Mouse (Mus musculus): ENCODE measurements at regions not wholly inside any gene's neighbourhood (a gene's known extent, or its start where the extent isn't known, plus 50 kb on each side); places are given as distances from the start of the nearest gene placed in this dataset.
A peak's percentile ranks its signal among the peaks of the same experiment; 100 is the strongest.

DNA sequence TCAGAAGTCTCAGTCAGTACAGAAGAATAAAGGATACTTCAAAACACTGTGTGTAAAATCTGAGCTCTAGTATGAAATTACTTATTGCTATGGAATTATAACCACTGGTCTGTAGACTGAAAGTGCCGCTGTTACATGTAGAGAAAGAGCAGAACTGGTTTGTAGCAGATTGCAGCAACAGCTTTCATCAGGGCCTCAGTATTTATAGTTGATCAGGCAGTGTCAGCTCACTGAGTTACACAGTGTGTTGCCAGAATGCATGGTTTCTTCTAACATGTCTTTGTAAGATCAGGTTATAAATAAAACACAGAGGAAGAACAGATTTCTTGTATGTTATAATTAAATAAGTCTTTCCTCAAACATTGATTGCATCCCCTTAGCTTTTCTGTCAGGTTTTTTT, 347.6 kb upstream of the Grik2 start:
- in situ Hi-C loops (cut with MboI; ENCODE audit: low pct_ligation_motif_present, low pct_unique_long_range_greater_than_20kb, low sequenced_read_pairs) = no loop called here
- no peak overlapping the region for H3K9ac ChIP-seq (ENCODE audit: insufficient read depth, low read depth)
- H3K9me3 ChIP-seq (replicated peaks; ENCODE audit: low read length) = no peaks in the 10 kb centered on the region
- dilution Hi-C loops (cut with MboI; ENCODE audit: extremely low pct_ligation_motif_present, extremely low pct_unique_long_range_greater_than_20kb, low sequenced_read_pairs) = no loop called here
- H3K36me3 ChIP-seq (replicated peaks in 1 of 2; ENCODE audit: control insufficient read depth in 1 of 2, insufficient read depth in 1 of 2, low read length in 1 of 2) = no peaks in the 10 kb centered on the region
- H3K4me3 ChIP-seq (replicated peaks in 1 of 3; ENCODE audit: low read depth in 2 of 3, low read length in 2 of 3, poor library complexity in 1 of 3) = no peak overlapping the region
- peaks cover 0 to 38% of the 10 kb centered on the region in 2 experiments; a peak in 2 of 4 replicates for H3K4me1 ChIP-seq (ENCODE audit: control insufficient read depth in 1 of 2, insufficient read depth in 2 of 2)
- no peak overlapping the region for H3K4me2 ChIP-seq (ENCODE audit: insufficient read depth, low read depth, poor library complexity, severe bottlenecking)
- H3K79me2 ChIP-seq (replicated peaks; ENCODE audit: control insufficient read depth, extremely low read depth, insufficient read depth, poor library complexity, severe bottlenecking) = no peaks in the 10 kb centered on the region
- no peak for DNase-seq (ENCODE audit: extremely low read depth)
- TF ChIP-seq E2F4 (IDR thresholded peaks at IDR 0.05; ENCODE audit: insufficient replicate concordance, low read depth, low read length) (no peak), MYC (IDR thresholded peaks at IDR 0.05; ENCODE audit: low read depth, low read length) (no peak), KAT2A (IDR thresholded peaks at IDR 0.05; ENCODE audit: insufficient replicate concordance, low read length) (no peak), NELFE (IDR thresholded peaks at IDR 0.05; ENCODE audit: low read depth, low read length) (no peak), ZMIZ1 (IDR thresholded peaks at IDR 0.05; ENCODE audit: low read depth, low read length) (no peak), MXI1 (IDR thresholded peaks at IDR 0.05; ENCODE audit: low read depth, low read length) (no peak), CHD1 (IDR thresholded peaks at IDR 0.05; ENCODE audit: low read depth, low read length) (no peak), NRF1 (IDR thresholded peaks at IDR 0.05; ENCODE audit: low read depth, low read length) (no peak), SMC3 (IDR thresholded peaks at IDR 0.05; ENCODE audit: low read depth, low read length) (no peak), RAD21 (IDR thresholded peaks at IDR 0.05; ENCODE audit: low read depth, low read length) (no peak), CTCF (conservative IDR thresholded peaks at IDR 0.05 in 1 of 2, IDR thresholded peaks at IDR 0.05 in 1 of 2; ENCODE audit: low read depth in 2 of 2, low read length in 2 of 2) (no peak), BHLHE40 (IDR thresholded peaks at IDR 0.05; ENCODE audit: low read depth, low read length) (no peak), SIN3A (IDR thresholded peaks at IDR 0.05; ENCODE audit: low read length) (no peak)
- H3K27me3 ChIP-seq (replicated peaks) = no peaks in the 10 kb centered on the region
- no peak overlapping the region for H3K27ac ChIP-seq (ENCODE audit: insufficient read depth, low read depth)

DNA sequence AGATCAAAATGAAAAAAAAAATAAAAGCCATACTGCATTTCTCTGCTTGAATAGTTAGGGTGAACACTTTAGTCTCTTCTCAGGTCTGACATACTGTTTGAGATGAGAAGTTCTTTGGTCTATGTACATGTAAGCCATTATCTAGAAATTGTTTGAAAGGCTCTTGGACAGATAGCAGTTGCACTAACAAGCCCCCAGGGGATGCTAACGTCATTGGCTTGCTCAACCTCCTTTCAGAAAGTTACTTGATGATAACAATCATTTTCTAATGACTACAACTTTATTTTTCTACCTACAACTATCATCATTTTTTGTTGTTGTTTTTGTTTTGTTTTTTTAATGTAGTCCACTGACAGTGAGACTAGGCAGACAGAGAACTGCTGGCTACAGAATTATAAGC, 346.9 kb upstream of the Grik2 start:
- H3K36me3 ChIP-seq (replicated peaks in 1 of 2; ENCODE audit: control insufficient read depth in 1 of 2, insufficient read depth in 1 of 2, low read length in 1 of 2) = no peaks in the 10 kb centered on the region
- H3K4me1 ChIP-seq (ENCODE audit: control insufficient read depth in 1 of 2, insufficient read depth in 2 of 2) = peaks cover 0 to 38% of the 10 kb centered on the region in 2 experiments; a peak in 2 of 4 replicates
- no peaks in the 10 kb centered on the region for H3K27me3 ChIP-seq (replicated peaks)
- no peak overlapping the region for H3K4me2 ChIP-seq (ENCODE audit: insufficient read depth, low read depth, poor library complexity, severe bottlenecking)
- TF ChIP-seq RAD21 (IDR thresholded peaks at IDR 0.05; ENCODE audit: low read depth, low read length) = peak; percentile 69
- peak; percentile 60 for TF ChIP-seq SMC3 (IDR thresholded peaks at IDR 0.05; ENCODE audit: low read depth, low read length)
- peak; percentile 46 to 69; a peak in 3 of 4 replicates for TF ChIP-seq CTCF (conservative IDR thresholded peaks at IDR 0.05 in 1 of 2, IDR thresholded peaks at IDR 0.05 in 1 of 2; ENCODE audit: low read depth in 2 of 2, low read length in 2 of 2)
- TF ChIP-seq MEF2A (IDR thresholded peaks at IDR 0.05; ENCODE audit: borderline replicate concordance, low read depth, low read length) = no peak
- H3K27ac ChIP-seq (ENCODE audit: insufficient read depth, low read depth) = no peak overlapping the region
- dilution Hi-C loops (cut with MboI; ENCODE audit: extremely low pct_ligation_motif_present, extremely low pct_unique_long_range_greater_than_20kb, low sequenced_read_pairs) (no loop called here), in situ Hi-C loops (cut with MboI; ENCODE audit: low pct_ligation_motif_present, low pct_unique_long_range_greater_than_20kb, low sequenced_read_pairs) (no loop called here)
- DNase-seq (ENCODE audit: extremely low read depth) = peak; percentile 39
- H3K79me2 ChIP-seq (replicated peaks; ENCODE audit: control insufficient read depth, extremely low read depth, insufficient read depth, poor library complexity, severe bottlenecking) = no peaks in the 10 kb centered on the region
- no peak overlapping the region for H3K4me3 ChIP-seq (replicated peaks in 1 of 3; ENCODE audit: low read depth in 2 of 3, low read length in 2 of 3, poor library complexity in 1 of 3)
- no peak overlapping the region for H3K9ac ChIP-seq (ENCODE audit: insufficient read depth, low read depth)
- no peaks in the 10 kb centered on the region for H3K9me3 ChIP-seq (replicated peaks; ENCODE audit: low read length)

Data from CH12.LX (cell line).